Mouse (Mus musculus) Patski (cell line): ENCODE data around the gene Apaf1. TPM values are rescaled to one million over a fixed set of nuclear protein-coding genes. Genes with fewer than 3 reads are reported as not detected.
A peak's percentile ranks its signal among the peaks of the same experiment; 100 is the strongest.

Source experiments
- ATAC-seq: fragments of 100-300 bp; one replicate; pipeline ENCODE4 v1.8.0; 2021
- CTCF ChIA-PET: fragments of 350-600 bp; sonication (Branson Sonifier 250); formaldehyde crosslinking; loops from one replicate; lab custom pipeline; 2022; ENCODE audit warnings: inconsistent platforms; lab: Charles Lee
- POLR2A ChIA-PET: fragments of 350-600 bp; sonication (Branson Sonifier 250); formaldehyde crosslinking; loops from one replicate; lab custom pipeline; 2022; ENCODE audit warnings: antibody characterized with exemption, inconsistent platforms; lab: Charles Lee
- DNase-seq: peaks from one replicate; pipeline ENCODE4 v3.0.0-alpha.2; 2011; ENCODE audit warnings: low read depth, low spot score
- H3K27me3 ChIP-seq: fragments of 371-371 bp; one replicate; pipeline ENCODE4 v1.5.1; 2021
- CTCF ChIP-seq: fragments of 100-300 bp; IDR thresholded peaks from one replicate; pipeline ENCODE4 v1.5.1; 2021
- in situ Hi-C: fragments of 300-500 bp; cut with MboI; formaldehyde crosslinking; loops from 3 replicates; pipeline ENCODE4 v1.11.1; 2018; ENCODE audit warnings: low pct_unique_long_range_greater_than_20kb, mixed read lengths
- polyA plus RNA-seq: library from polyadenylated mRNA; unstranded; gene quantifications from one replicate; pipeline ENCODE4 v1.2.3, GENCODE M21; 2021

The Apaf1 gene
- polyA plus RNA-seq, 1 experiment from 2014 or later, result 11.2 TPM

DNA sequence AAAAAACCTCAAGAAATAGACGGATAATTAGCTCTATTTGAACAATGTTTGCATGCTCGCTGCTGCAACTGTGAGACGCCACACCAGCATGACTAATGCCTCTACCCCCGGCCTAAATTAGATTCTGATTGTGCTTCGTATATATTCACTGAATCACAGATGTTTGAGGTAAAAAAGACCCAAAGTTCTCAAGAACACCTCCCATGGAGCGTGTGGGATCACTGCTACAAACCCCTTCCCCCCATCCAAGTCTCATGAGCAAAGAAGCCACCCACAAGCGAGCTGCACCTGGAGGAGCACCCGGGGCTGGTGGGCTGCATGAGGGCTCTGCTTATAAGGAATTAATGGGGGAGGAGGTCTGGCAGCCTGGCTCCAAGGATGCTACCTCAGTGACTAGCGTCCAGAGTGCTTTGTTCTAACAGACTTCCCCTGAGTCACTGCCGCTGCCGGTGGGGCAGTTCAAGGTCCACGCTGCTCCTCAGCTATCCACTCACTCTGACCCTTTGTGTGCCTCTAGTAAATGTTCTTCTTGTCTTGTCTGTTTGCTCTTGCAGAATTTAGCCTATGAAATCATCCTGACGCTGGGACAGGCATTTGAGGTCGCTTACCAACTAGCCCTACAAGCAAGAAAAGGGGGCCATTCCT, 116.8 kb downstream of the Apaf1 start:
- no peak for ATAC-seq
- in situ Hi-C loops, result no loop called here
- CTCF ChIA-PET, result interaction anchor here (1.3 kb wide), 1 partner anchor 8 kb away, joined by 3 read pairs; no protein-coding TSS in a partner anchor
- TF ChIP-seq CTCF, result no peak
- DNase-seq, result no peak
- POLR2A ChIA-PET, result no interaction called here
- H3K27me3 ChIP-seq, result no peaks in the 10 kb centered on the region

GRCm38 (mm10) chr10:90964511-90964910, 118.1 kb downstream of the Apaf1 start:
- peak; percentile 19 for ATAC-seq
- POLR2A ChIA-PET, result no interaction called here

GRCm38 (mm10) chr10:90960374-90960773, 122.2 kb downstream of the Apaf1 start:
- ChIA-PET CTCF (no interaction called here), POLR2A (no interaction called here)
- ATAC-seq (no peak), DNase-seq (no peak)
- TF ChIP-seq CTCF, result no peak
- in situ Hi-C loops, result no loop called here
- no peaks in the 10 kb centered on the region for H3K27me3 ChIP-seq

More at GRCm38 (mm10) chr10:90964511-90964910, 118.1 kb downstream of the Apaf1 start:
- DNase-seq, result no peak
- CTCF ChIA-PET, result interaction anchor here (1.3 kb wide), 1 partner anchor 9 kb away, joined by 3 read pairs; no protein-coding TSS in a partner anchor
- in situ Hi-C loops, result no loop called here
- H3K27me3 ChIP-seq, result no peaks in the 10 kb centered on the region
- TF ChIP-seq CTCF, result no peak

GRCm38 (mm10) chr10:90953821-90954220, 128.7 kb downstream of the Apaf1 start:
- no peak for TF ChIP-seq CTCF
- DNase-seq, result no peak
- no peaks in the 10 kb centered on the region for H3K27me3 ChIP-seq
- CTCF ChIA-PET, result no interaction called here
- ATAC-seq, result no peak
- in situ Hi-C loops, result no loop called here
- POLR2A ChIA-PET, result no interaction called here

DNA sequence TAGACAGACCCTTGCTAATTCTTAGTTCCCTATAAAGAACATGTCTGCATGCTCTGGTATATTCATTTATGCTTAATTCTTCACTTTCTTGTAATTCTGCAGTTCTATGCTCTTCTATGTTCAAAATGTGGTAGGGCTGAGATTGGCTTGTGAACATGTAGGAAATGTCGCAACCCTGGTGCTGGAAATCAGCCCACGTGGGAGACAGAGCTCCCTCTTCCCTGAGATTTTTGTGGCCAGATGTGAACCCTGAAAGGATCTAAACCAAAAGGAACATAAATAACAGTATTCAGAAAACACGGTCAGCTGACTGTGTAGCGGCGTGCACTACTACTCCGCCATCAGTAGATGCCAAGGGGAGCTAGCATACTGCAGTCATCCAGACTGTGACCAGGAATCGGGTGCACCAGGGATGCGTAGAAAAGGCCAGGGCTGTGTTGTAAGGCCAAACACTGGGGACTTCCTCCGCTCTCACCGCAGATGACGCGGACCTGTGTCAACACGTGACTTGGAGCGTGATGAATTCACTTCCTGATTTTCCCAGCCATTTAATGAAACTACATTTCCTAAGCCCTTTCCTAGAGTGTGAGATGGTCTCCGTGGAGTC, 129.4 kb downstream of the Apaf1 start:
- DNase-seq (no peak), ATAC-seq (no peak)
- H3K27me3 ChIP-seq, result no peaks in the 10 kb centered on the region
- TF ChIP-seq CTCF, result no peak
- in situ Hi-C loops, result no loop called here
- ChIA-PET CTCF (interaction anchor here (1.5 kb wide), 1 partner anchor 224 kb away, joined by 4 read pairs; no protein-coding TSS in a partner anchor), POLR2A (no interaction called here)

GRCm38 (mm10) chr10:90947608-90948373, 134.8 kb downstream of the Apaf1 start:
- no peak for ATAC-seq
- ChIA-PET CTCF (interaction anchor here (0.7 kb wide), 1 partner anchor 18 kb away, joined by 3 read pairs; no protein-coding TSS in a partner anchor), POLR2A (no interaction called here)
- no peak for DNase-seq
- H3K27me3 ChIP-seq, result no peaks in the 10 kb centered on the region
- no peak for TF ChIP-seq CTCF
- in situ Hi-C loops, result no loop called here

GRCm38 (mm10) chr10:90947043-90947442, 135.5 kb downstream of the Apaf1 start:
- no peak for DNase-seq

GRCm38 (mm10) chr10:90942001-90942700, 140.4 kb downstream of the Apaf1 start:
- TF ChIP-seq CTCF, result no peak
- POLR2A ChIA-PET, result no interaction called here
- ATAC-seq (no peak), DNase-seq (no peak)
- no peaks in the 10 kb centered on the region for H3K27me3 ChIP-seq
- CTCF ChIA-PET, result no interaction called here
- in situ Hi-C loops, result no loop called here

More at GRCm38 (mm10) chr10:90947043-90947442, 135.5 kb downstream of the Apaf1 start:
- ATAC-seq, result no peak
- H3K27me3 ChIP-seq, result no peaks in the 10 kb centered on the region
- in situ Hi-C loops, result no loop called here
- TF ChIP-seq CTCF, result no peak
- CTCF ChIA-PET, result interaction anchor here (0.7 kb wide), 1 partner anchor 17 kb away, joined by 3 read pairs; no protein-coding TSS in a partner anchor
- POLR2A ChIA-PET, result no interaction called here

GRCm38 (mm10) chr10:90940521-90941520, 141.7 kb downstream of the Apaf1 start:
- H3K27me3 ChIP-seq, result no peaks in the 10 kb centered on the region
- ChIA-PET CTCF (interaction anchor here (0.8 kb wide), 1 partner anchor 16 kb away, joined by 3 read pairs; no protein-coding TSS in a partner anchor), POLR2A (no interaction called here)
- in situ Hi-C loops, result no loop called here
- ATAC-seq (no peak), DNase-seq (no peak)
- no peak for TF ChIP-seq CTCF

Other genes with a start within 250 kb of the Apaf1 start
- 85.9 TPM for gene Ikbip, start 170 bp upstream of the Apaf1 start, polyA plus RNA-seq
- gene Slc25a3, start 41.3 kb upstream of the Apaf1 start, polyA plus RNA-seq, result 919 TPM
- 160 TPM for gene Tmpo, start 98.5 kb upstream of the Apaf1 start, polyA plus RNA-seq